Mouse (Mus musculus) urinary bladder, postnatal 36 days (tissue): ENCODE measurements at regions not wholly inside any gene's neighbourhood (a gene's known extent, or its start where the extent isn't known, plus 50 kb on each side); places are given as distances from the start of the nearest gene placed in this dataset.

Experiments used
- DNase-seq, 2 experiments: peaks; one replicate each; pipeline ENCODE4 v3.0.0; 2022; ENCODE audit warnings: low spot score in 2 of 2, mixed read lengths in 1 of 2

- no peak for DNase-seq
Measured at GRCm38 (mm10) chr13:44553363-44553762, 175.9 kb upstream of the Jarid2 start.

DNA sequence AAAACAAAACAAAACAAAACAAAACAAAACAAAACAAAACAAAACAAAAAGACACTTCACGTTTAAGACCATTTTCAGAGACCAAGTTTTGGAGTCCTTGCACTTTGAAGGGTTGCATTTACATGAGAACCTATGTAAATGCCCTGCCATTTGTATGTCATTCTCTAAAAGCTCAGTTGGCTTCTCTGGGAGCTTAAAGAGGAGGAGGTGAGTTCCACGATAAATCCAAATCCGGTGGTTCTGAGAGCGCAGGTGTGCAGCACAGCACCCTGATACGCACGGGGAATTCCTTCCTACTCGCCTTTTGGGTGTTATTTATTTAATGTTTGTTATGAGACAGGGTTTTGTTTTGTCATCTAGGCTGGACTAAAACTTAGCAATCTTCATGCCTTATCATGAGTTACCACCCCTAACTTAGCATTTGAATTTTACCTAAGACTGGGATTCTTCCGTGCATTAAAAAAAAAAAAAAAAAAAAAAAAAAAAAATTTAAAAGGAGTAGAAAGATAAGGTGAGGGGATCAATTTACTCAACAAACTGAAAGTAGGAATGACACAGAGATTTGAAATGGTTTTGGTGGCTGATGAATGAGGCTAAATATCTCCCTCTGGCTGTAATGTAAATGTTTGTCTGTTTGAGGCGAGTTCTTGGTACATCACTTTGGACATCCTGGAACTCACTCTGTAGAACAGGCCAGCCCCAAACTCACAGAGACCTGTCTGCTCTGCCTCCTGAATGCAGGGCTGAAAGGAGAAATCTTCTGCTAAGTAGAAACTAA, 174.4 kb upstream of the Jarid2 start:
- no peak for DNase-seq

- no peak for DNase-seq
Measured at GRCm38 (mm10) chr13:44555979-44556378, 173.3 kb upstream of the Jarid2 start.

GRCm38 (mm10) chr13:44558051-44558450, 171.2 kb upstream of the Jarid2 start:
- no peak for DNase-seq

DNA sequence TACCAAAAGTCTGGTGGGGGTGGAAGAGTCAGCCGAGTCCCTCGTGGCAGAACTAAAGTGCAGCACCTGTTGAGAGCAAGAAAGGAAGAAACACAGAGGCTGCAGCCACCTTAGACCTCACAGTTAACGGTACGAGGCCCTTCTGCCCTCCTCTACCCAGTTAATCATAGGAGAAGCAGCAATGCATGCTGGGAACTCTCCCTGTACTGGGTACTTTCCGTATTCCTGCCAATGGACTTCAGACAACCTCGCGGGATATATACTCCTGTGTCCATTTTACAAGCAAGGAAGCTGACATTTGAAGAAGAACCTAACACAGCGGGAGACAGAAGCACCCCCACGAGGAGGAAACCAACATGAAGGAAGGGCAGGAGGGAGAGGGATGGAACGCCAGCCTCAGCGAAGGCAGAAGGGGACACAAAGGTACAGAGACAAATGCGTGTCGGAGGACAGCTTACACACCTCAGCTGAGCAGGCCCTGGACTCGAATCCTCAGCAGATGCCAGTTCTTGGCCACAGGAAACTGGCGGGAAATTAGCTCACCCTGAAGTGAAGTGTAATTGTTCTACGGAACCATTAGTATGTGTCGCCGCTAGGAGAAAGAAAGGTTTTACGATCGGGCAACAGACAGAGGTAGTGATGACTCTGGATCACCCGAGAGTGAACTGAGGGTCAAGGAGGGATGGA, 170.6 kb upstream of the Jarid2 start:
- no peak for DNase-seq

GRCm38 (mm10) chr13:44559178-44559565, 170.1 kb upstream of the Jarid2 start:
- DNase-seq: no peak

DNA sequence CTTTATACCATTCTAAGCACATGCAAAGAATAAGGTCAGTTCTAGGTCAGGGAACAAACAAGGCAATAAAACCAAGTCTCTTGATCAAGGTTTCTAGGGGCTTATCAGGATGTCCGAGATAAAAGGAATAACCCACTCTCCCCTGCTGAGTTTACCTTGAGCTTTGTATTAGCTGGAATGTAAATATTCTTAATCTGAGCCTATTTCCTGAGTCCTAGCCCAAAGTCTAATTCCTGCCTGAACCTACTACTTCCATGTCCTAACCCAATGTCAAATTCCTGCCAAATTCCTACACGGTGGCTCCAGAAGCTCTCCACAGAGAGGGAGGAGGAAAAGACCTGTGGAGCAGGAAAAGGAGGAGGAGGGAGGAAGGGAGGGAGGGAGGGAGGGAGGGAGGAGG, 169.6 kb upstream of the Jarid2 start:
- no peak for DNase-seq

- DNase-seq: no peak
Measured at GRCm38 (mm10) chr13:44564705-44565104, 164.6 kb upstream of the Jarid2 start.

DNA sequence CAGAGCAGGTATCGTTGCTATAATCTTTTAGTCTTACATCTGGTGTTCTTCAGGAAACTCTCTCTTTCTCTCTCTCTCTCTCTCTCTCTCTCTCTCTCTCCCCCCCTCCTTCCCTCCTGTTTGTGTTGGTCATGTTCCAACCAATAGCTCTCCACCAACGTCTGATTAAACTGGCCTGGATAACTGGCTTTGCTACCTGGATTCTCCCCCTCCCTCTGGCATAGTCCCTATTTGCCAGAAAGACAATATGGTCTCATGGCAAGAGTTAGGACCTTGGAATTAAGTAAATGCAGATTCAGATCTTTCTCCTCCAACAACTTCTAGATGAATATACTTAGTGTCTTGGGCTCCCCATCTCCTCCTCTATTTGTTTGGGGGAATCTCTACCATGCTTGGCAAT, 161.6 kb upstream of the Jarid2 start:
- no peak for DNase-seq

GRCm38 (mm10) chr13:44569241-44569778, 160.0 kb upstream of the Jarid2 start:
- no peak for DNase-seq

DNA sequence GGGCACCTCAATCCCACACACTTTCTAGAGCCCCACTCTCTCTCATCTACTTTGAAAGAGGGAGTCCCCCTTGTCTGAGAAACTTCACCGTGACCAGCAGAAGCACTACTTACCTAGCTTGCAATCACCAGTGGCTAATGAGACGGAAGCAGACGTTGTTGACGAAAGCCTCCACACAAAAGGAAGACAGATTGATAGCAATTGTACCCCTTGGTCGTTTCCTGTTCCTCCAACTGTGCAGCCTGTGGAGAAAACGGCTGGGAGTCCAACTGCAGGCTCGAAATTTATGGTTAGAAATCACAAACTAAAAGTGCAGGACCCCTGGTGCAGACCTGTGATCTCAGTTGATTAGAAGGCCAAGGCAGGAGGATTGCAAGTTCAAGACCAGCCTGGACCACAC, 155.8 kb upstream of the Jarid2 start:
- DNase-seq: no peak

DNA sequence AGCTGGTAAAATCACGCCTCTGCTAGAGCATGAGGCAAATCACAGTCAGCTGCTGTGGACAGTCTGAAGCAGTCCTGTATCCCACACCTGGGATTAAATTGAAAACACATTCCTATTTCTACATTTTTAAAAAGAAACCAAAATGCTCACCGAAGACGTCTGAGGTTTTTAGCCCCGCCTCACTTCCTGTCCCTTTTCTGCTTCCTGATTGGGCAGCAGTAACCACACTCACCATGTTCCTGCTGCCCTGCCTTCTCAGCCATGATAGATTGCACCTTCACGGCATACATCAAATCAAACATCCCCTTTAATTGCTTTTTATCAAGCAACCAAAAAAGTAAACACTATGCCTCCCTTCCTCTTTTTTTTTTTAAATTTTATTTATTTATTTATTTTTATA, 150.1 kb upstream of the Jarid2 start:
- DNase-seq: no peak

- DNase-seq: no peak
Measured at GRCm38 (mm10) chr13:44580156-44580736, 149.0 kb upstream of the Jarid2 start.

- no peak for DNase-seq
Measured at GRCm38 (mm10) chr13:44580767-44581166, 148.5 kb upstream of the Jarid2 start.

DNA sequence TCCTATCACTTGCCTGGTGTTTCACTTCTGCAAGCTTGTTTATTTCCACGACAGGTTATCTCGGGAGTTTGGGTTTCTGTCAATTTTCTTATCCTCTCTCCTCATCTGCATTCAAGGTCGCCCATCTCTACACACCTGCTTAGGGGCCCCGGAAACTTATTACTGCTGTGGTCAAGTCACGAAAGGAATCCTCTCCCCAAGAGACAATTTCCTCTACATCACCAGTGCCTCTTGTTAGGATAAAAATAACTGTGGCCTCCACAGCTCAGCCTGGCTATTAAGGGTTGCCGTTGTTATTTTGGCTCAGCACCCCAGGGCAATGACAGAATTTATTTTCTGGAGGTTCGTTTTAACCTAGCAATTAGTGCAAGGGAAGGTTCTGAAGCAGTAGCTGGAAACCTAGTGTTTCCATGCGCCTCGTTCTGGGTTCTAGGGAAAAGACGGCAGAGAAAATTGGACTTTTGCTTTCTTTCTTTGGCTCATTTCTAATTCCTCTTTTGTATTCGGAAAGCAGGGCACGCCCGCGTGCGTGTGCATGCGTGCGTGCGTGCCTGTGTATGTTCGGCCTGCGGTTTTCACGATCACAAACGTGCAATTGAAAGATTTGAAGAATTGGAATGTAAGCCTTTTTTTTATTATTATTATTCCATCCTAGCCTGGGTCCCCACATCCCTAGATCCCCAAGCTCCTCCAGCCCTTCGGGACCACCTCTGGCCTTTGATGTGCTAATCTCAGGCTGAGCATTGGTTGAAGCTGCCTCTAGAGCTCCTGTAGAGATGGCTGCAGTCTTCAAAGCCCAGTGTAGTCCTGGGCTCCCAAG, 147.1 kb upstream of the Jarid2 start:
- no peak for DNase-seq

- no peak for DNase-seq
Measured at GRCm38 (mm10) chr13:44582767-44583085, 146.5 kb upstream of the Jarid2 start.

DNA sequence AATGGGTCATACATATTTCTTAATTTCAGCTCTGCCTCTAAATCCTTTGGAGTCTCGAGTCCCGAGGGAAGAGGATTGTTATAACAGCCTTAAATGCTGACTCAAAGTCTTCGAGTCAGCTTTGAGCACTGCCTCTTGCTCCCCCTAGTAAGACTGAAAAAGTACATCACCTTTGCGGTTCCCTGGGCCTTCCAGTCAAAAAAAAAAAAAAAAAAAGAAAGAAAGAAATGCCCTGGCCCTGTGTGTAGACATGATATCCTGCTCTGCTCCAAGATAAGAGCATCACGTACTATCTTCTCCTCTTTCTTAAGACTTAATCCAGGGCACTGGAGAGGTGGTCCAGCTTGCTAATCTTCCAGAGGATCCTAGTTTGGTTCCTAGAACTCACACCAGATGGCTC, 145.7 kb upstream of the Jarid2 start:
- DNase-seq: no peak

DNA sequence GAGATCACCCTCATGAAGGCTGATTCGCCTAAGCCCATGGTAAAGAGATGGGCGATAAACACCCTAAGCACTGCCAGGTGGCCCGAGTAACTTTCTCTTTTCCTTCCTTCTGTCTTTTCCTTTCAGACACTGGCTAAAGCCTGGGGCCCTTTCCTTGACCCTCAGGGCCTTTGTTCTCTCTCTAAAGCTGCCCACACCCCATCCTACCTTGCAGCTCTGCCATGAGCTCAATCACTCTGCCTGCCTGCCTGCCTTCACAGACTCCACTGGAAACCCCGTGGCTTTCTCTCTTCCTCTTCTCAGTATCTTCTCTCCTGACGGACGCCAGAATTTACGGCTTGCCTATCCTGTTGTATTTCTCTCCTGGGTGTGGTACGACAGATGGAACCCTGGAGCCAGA, 145.1 kb upstream of the Jarid2 start:
- DNase-seq: no peak

GRCm38 (mm10) chr13:44584551-44584950, 144.7 kb upstream of the Jarid2 start:
- DNase-seq: no peak

GRCm38 (mm10) chr13:44587846-44588245, 141.4 kb upstream of the Jarid2 start:
- DNase-seq: no peak

DNA sequence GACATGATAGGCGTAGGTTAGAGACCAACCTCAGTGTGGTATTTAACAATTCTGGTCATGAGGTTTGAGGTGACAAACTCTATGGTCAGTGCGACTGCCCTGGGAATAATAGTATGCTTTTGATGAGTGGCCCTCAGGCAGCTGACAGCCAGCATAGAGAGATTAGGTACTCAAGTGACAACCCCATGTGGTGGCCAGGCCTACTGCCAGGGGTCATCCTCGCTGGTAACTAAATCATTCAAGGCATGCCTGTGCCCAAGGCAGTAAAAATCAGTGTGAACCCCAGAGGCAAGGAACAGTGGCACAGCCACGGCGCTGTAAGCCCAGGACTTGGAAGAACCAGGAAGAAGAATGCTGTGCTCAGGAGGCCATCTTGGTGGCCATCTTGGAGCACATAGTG, 134.6 kb upstream of the Jarid2 start:
- no peak for DNase-seq

DNA sequence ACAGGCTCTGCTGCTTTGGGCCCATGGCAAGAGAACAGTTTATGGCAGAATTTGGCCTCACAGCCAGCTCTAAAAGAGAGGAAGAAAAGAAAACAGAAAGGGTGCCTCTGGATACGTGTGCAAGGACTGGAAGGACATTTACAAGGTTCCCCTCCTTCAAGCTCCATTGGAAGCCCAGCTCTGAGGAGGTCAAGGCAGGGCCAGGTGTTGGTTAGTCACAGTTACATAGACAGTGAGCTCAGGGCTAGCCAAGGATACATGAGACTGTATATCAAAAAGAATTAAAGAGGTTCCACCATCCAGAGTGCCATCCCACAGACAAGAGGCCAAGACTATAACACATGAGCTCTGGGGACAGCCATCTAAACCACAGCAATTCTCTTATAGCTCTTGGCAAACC, 131.6 kb upstream of the Jarid2 start:
- no peak for DNase-seq
